Mouse (Mus musculus) olfactory bulb, adult 2 months (tissue): ENCODE data around the gene Tbca.

Experiments
- CTCF ChIP-seq: fragments of 200-500 bp; IDR thresholded peaks from 2 replicates; pipeline ENCODE4 v1.5.1; 2012; ENCODE audit warnings: low read depth, mild to moderate bottlenecking, low read length, moderate library complexity; ENCODE audit not compliant: insufficient read depth
- POLR2A ChIP-seq: fragments of 200-500 bp; IDR thresholded peaks from 2 replicates; pipeline ENCODE4 v1.6.1; 2012; ENCODE audit warnings: mild to moderate bottlenecking, low read depth, low read length, moderate library complexity; ENCODE audit not compliant: insufficient read depth

DNA sequence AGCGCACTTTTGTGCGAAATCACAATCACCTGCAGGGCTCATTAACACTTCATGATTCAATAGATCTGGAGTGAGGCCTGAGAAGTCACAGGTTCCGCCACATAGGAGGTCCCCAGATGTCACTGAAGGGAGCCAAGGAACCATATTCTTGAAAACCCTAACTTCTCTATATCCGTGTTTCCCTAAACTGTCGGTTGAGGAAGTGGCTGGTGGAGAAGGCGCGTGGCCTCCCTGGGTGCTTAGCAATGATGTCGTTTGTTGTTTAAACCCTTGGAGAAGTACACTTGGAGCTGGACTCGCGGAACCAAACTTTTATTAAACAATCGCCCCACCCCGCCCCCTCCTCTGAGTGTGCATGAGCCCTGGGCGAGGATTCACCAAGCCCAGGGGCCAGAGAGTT lies 60.6 kb downstream of the Tbca start:
- TF ChIP-seq POLR2A (no peak), CTCF (no peak)
